Mouse (Mus musculus) kidney, postnatal 10 days (tissue): ENCODE results near the gene Gabrb3.

Experiments
- DNase-seq: peaks from one replicate; pipeline ENCODE4 v3.0.0; 2021; ENCODE audit warnings: mixed read lengths

The Gabrb3 gene

DNA sequence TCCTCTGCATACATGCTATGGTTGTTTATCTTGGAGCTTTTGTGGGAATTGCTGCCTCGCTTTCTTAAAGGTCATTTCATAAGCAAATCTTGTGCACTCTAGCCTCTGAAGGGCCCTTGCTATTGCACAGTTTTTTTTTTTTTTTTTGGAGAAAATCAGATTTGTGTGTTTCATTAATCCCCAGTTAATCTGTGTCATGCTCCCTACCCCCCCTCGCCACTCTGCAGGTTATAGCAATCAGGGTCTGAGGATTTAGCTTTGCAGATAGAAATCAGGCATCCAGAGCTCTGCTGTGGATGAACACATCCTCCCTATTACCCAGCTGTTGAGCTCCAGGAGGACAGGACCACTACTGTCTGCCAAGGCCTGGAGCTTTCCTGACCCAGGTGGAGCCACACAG lies at the start of gene Gabrb3:
Gene Gabrb3 (plus strand): TSS at position 301 of the 400 bp plus-strand sequence.
- DNase-seq, result no peak

DNA sequence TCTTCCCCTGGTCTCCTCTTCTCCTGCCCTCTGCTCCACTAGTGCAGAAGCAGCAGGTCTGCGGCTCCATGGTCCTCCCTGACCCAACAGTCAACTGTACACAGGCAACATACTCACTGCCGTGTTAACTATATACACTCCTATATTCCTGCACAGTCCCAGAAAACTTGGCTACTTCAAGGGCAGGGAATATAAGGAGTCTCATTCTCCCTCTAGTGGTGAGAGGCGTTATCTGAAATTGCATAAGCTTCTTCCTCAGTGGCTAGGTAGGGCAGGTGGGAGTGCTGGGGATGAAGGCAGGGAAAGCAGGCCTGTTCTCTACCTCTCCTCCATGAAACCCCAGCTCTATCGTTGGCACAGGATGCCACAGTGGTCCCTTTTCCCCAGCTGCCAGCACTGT lies 35.4 kb upstream of the Gabrb3 start:
- DNase-seq, result peak; percentile 19

DNA sequence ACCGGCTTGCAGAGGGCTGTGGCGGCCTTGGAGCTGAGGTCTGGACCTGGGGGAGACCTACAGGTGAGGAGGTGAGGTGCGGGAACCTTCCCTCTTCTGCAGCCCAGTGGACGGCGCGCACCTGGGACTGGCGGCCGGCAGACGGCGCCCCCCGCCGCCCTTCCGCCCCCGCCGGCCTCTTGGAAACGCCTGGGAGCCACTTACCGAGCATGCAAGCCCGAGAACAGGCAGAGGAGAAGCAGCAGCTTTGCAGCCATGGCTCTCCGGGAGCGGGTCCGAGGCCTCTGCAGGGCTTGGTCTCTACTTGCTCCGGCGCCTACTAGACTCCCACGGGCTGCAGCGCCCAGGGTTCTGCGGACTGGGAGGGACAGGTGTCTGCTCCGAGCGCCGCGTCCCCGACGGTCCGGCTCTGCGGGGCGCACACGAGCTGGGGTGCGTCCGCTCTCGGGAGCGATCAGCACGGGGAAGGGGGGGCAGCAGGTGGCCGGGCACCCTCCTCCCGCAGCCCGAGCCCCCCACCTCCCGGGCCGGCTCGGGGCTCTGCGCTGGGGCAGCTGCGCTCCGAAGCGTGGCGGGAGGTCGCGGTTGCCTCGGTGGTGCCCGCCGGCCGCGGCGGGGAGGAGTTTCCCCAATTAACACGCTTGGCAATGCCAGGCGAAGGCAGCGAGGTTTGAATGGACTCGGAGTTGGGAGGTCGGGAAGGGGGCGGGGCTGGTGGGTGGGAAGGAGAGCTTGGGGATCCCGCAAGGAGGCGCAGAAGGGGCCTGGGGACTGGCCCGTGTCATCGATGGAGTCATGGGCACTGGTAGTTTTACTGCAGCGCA lies 32.8 kb upstream of the Gabrb3 start, which contains the start of gene Gabrg3:
Gene Gabrg3 (minus strand): TSS at position 672 of the 824 bp plus-strand sequence.
- DNase-seq, result peak; percentile 30

DNA sequence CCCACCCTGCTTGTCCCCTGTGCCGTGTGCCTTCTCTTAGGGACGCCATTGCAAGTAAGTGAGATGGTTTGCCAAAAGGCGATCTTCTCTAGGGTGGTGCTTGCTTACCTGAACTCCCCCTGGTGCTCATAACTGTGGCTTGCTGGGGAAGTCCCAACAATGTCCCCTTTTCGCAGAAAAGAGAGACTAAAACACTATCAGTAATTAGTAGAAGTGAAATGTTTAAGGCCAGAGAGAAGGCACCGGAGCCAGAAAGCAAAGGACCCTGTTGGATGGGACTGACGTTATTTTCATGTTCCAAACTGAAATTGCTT lies 32.2 kb upstream of the Gabrb3 start:
- DNase-seq, result no peak

DNA sequence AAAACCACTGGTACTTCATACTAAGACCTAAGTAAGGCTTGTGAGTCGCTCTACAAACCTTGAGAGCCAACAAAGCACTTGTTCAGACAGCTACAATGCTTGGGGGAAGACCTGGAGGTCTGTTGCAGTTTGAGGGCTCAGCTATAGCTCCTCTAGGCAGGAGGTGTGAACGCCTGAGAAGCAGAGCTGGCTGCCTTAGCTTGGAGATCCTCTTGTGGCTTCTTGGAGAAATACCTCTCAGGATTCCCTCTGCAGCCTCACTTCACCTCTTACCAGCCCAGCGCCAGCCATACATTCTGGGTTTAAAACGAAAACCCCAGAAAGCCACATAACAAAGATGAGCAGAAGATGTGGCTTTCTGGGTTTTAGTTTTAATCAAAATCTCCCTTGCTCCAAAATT lies 29.4 kb upstream of the Gabrb3 start:
- DNase-seq, result no peak

DNA sequence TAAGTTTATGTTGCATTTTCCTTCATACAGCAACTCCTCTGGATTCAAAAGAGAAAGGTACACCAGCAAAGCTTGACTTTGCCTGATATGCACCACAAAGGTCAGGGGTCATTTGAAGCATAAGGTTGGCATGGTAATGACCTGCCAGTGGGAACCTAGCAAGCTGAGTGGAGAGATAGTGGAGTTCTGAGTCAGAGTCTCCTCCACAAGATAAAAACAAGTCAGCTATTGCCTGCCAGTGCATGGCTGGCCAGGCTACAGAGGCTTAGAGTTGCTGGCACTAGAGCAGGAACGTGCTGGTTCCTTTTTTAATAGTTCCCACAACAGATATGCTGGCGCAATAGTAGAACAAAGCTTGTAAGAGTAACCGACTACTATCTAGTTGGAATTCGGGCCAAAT lies 25.9 kb upstream of the Gabrb3 start:
- DNase-seq, result no peak

DNA sequence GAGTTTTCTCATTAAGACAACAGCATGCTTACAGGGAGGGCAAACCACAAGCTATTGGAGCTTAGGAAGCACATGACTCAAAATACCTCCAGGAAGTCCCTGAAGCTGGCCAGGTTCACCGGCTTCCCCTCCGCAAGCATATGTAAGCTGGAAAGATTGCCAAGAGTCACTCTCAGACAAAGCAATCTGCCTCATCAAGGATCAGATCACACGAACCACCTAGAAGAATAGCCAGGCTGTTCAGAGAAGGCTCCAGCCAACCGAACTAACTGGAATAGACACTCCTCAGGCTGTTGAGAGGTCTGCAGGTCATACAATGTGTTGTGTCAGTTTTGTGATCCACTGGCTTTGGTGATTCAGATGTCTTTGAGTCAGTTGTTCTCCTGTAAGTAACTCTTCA lies 8.3 kb upstream of the Gabrb3 start:
- no peak for DNase-seq

DNA sequence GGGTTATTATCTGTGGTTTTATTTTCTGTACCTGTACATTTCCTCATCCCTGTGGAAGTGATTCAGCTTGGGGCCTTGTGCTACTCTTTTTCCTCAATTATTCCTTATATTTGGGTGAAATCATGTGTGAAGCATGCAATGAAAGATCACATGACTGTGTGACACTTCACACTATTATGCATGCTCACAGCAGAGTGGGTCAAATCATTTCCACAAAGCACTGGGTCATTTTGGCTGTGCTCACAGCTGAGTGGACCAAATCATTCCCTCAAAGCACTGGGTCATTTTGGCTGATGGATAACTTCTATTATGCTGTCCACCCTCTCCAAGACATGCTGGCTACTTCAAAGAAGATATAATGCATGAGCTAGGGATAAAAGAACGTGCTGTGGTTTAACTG lies 6.6 kb upstream of the Gabrb3 start:
- DNase-seq, result no peak

DNA sequence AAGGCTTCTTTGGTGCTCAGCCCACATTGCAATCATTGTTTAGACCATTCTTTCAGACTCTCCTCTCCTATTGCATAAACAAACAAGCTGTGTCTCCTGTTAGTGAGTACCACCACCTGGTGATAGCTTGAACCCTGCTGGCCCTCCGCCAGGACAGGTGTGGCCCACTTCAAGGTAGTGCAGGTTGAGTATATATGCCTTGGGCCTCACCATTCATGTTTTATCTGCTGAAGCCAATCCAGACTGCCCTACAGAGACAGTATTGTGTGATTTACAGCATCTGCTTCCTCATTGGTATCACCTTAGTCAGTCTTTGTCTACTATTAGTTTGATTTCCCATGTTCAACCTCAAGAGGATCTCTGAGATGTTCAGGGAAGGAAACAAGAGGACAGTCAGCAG lies 1.6 kb downstream of the Gabrb3 start:
- DNase-seq, result no peak

DNA sequence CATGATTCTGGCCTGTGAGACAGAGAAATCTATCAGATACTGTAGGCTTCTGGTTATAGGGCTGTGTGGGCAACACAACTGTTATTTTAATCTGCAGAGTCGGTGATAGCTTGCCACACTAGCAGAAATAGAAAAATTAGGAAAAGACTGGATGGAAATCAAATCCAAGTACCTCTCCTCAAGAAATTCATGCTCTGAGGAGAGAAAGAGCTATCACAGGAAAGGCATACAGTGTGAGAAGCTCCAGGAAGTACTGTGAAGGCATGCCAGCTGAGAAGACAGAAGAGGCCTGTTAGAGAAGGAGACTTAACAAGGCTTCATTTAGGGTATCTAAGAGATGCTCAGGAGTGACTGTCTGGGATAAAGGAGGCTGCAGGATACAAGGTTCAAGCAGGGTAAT lies 3.2 kb downstream of the Gabrb3 start:
- DNase-seq, result no peak

DNA sequence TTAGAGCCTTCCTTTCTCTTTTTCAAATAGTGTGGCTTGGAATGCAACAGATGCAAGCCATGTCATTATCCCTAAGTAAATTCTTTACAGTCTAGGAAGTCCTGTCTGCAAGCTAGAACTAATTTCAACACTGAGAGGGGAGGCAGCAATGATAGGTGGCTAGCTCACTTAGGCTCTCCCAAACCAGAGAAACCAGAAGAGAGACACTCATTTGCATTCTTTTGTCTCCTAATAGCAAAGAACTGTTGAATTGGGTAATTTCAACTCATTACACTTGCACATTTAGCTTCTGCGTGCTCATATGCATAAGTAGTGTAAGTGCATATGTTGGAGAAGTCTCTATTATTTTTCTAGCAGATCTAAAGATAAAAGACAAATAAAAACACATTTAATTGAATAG lies 28.7 kb downstream of the Gabrb3 start:
- no peak for DNase-seq

DNA sequence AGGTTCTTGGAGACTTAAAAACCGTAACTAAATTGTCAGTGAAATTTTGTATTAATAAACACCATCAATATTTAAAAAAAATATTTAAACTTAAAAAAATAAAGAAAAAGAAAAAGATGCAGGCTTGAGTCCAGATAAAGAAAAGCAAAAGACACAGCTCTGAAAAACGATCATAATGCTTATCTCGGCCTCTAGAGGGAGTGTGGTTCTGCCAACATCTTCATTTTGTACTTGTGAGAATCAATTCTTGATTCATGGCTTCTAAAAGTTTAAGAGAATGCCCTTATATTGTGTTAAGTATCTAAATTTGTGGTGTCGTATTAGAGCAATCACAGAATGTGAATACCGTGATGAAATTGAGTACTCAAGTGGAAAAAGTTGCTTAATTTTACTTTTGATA lies 40.9 kb downstream of the Gabrb3 start:
- DNase-seq, result no peak

DNA sequence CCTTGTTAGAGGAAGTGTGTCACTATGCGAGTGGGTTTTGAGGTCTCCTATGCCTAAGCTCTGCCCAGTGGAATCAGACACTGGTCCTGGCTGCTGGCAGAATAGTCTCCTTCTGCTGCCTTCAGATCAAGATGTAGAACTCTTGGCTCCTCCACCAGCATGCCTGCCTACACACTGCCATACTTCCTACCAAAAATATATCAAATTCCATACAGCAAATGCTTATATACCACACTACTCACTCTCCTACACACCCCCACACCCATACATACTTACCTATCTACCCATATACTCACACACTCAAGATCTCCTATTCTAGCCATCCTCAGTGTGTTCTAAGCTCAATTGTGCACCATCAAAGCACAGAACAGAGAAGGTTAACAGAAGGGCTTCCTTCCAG lies 51.8 kb downstream of the Gabrb3 start:
- DNase-seq, result no peak

DNA sequence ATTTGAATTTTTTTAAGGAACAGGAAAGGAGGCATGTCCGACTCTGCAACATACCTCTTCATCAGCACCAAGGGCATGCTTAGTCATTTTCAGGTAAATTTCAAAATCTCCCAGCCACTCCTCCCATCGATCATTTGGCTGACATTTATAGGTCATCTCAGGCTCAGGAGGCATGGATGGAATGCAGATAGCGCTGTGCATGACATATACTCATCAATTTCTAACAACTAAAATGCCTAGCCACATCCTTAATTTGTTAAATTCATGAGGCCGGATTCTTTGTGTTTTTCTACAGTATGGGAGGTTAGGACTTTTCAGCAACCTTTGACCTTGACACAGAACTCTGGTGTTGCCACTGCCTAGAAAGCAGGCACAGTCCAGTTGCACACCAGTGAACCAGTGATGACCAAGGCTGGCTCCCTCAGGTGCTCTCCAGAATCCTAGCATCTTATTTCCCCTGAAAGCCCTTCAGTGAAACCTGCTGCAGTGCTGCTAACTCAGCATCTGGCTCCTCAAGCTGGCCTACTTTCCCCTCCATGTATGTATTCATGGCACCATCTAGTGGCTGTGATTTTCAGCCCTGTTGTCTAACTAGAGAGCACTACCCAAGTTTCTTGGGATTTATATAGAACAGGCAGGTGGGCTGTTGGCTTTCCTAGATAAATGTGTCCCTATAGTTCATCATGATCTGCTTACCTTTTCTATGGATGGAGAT lies 54.5 kb downstream of the Gabrb3 start:
- peak; percentile 62 for DNase-seq

DNA sequence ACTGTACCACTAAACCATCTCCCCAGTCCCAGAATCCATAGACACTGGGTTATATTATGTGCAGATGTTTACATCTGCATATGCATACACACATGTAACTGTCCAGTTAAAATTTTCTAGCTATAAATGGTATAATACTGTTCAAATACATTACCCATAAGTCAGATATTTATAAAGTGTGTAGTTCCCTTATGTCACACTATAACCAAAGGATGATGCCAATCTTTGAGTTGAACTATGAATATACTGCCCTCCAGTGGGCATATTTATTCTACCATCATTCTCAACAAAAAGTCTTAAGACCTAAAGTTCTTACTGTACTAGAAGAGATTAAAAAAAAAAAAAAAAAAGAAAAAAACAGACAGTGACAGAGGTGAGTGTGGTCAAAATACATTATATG lies 63.4 kb downstream of the Gabrb3 start:
- DNase-seq, result no peak

DNA sequence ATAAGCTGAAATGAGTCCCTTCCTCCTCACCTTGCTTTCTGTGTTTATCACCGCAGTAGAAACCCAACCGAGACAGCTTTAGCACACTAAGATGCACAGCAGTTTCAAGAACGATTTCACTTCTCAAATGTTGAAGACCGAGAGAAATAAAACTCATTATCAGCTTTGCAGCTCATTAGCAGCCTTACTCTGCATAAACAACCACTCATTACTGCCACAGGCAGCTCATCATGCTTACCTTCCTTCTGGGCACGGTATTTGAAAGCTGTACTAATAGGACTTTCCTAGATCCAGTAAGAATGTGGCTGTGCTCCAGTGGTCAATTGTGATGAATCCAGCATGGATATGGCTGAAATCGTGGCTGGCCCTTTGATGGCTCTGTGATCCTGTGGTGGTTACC lies 67.4 kb downstream of the Gabrb3 start:
- no peak for DNase-seq

DNA sequence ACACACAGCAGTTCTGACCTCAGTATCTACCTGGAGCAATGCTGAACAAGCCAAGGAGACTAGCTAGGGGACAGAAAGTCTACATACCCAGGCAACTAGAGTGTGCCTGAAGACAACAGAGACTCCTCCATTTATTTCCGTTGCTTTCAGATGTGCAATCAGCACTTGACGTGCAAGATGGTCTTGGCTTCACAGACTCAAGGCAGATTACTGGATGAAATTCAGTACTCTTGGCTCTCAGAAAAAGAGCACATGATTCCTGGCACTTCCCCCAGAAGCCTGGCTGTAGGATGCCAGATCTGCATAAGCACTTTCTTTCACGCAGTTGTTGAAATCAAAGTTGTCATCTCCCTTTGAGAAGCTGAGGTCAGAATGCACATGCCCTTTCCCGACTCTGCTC lies 72.3 kb downstream of the Gabrb3 start:
- no peak for DNase-seq

DNA sequence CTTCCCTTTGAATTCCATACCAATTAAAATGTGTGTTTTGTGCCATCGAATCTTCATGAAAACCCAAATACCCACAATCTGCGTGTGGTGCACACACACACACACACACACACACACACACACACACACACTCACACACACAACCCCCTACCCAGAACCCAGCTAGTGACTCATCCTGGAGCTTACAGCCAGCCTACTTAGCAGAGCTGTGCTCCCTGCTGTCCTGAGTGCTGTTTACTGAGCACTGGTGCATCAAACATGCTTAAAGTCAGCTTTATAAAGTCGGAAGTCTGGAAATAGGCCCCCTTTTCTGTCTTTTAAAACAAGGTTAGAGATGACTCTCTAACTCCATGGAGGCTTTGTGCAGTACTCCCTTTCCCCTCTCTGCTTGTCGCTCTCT lies 83.3 kb downstream of the Gabrb3 start:
- DNase-seq, result no peak

DNA sequence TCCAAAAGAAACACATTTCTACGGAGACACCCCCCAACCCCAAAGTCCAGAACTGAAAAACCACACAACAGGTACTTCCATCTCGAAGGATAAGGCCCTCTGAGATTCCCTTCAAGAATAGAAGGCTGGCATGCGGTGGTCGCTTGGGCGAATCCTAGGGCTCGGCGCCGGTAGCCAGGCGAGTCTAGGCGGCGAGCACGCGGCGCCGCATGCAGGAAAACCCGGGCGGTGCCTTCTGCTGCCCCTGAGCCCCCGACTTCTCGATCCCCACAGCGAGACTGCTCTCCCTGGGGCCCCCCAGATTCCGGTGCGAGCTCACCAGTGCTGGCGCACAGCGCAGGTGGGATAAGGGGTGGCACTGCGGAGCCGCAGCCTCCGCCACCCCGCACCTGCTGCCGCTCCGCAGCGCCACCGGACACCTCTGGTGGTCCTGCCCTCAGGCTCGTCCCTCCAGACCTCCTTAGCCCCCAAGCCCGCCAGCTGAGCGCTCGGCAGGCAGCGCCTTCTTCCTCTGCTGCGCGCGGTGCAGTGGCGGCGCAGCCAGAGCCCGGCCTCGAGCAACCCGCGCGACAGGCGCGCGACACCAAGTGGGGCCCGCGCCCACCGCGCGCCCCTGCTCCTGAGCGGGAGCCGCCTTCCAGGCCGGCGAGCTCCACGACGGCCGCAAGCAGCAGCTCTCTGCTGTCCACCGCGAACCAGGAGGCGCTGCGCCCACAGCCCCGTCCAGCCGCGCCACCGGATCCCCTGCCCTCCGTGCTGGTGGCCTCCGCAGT lies 89.6 kb downstream of the Gabrb3 start:
- no peak for DNase-seq

DNA sequence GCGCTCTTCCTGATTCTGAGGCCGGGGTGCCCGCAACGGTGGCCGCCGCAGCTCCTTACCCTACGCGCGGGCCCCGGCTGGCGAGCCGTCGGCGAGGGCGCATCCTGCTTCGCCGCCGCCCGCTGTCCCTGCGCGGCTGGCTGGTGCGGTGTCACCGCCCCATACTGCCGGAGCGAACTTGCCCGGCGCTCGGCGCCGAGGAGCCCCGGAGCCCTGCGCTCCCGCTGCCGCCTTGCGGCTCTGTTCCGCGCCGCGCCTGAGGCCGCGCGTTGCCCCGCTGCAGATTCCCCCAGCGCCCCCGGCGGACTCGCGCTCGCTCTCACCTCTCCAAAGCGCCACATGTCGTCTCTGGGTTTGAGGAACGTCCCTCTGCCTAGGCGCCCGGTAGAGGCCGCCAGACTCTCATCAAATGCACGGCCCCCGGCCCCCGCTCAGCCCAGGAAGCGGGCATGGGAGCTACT lies 90.2 kb downstream of the Gabrb3 start, which contains the start of gene Gabra5:
Gene Gabra5 (minus strand): TSS at position 379 of the 461 bp plus-strand sequence.
- DNase-seq, result peak; percentile 6

DNA sequence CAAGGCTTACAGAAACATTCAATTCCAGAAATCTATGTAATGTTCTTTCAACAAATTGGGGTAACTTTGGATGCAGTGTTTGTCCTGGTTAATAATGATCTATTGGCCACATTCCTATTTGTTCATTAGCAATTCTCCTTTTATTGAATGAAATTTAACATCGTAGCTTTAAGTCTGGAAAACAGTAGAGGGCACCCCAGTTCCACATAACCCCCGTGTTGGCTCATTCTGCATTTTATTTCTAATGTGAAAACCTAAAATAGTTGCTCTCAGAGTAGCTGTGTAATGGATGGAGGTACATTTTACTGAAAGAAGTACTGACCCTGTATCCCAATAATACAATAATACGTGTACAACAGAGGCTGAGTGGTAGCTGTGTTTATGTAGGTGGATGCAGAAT lies 93.5 kb downstream of the Gabrb3 start:
- DNase-seq, result peak; percentile 16

DNA sequence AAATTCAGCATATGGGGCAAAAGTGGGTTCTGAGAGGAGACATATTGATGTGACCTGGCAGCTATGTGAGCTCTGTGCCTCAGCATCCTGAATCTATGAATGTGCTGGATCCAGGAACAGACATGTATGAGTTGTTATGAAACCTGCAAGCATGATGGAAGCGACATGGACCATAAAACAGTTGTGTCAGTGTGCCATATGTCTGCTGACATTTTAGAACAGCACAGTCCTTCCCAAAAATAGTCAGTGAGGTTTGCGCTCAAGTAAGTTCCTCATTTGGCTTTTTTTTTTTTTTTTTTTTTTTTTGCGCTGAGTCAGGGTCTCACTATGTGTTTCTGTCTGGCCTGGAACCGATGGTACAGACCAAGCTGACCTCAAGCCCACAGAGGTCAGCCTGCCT lies 110.0 kb downstream of the Gabrb3 start:
- DNase-seq, result no peak

DNA sequence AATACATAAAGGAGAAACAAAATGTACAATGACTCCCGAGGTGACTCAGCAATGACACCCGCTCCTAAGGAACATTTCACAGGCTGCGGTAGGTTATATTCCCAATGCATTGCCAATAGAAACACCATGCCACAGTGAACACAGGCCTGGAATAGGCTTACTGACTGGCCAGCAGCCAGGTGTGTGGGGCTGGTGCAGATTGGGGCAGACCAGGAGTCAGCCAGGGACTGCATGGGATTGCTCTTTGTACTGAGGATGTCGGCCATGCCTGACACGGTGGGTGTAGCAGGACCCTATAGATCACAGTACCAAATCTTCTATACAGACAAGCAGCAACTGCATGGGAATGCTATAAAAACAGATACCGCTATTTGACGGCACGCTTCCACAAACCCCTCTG lies 110.5 kb downstream of the Gabrb3 start:
- DNase-seq, result no peak

DNA sequence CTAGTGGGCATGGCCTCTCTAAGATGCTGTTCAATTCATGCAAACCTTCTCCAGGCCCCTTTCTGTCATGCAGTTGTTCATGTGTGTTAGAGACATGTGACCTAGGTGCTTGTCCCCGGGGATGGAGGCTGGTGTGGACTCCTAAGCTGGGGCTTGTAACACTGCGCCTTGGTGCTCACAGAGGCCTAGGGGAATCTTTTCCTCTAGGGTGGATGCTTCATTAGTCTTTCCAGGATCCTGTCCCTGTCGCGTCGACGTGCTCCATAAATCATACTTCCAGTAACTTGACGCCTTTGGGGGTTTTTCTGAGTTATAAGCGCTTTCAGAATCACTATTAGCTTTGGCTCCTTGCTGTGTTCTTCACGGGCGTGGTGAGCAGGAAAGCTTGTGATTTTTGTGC lies 113.2 kb downstream of the Gabrb3 start:
- no peak for DNase-seq
